Mouse (Mus musculus): Measurements from ENCODE around the gene Adgre5. TPM values are rescaled to one million over a fixed set of nuclear protein-coding genes. Genes with fewer than 3 reads are reported as not detected.

Gene Adgre5
- total RNA-seq, 2 experiments from 2014 or later, result 63.7 to 64.8 TPM

DNA sequence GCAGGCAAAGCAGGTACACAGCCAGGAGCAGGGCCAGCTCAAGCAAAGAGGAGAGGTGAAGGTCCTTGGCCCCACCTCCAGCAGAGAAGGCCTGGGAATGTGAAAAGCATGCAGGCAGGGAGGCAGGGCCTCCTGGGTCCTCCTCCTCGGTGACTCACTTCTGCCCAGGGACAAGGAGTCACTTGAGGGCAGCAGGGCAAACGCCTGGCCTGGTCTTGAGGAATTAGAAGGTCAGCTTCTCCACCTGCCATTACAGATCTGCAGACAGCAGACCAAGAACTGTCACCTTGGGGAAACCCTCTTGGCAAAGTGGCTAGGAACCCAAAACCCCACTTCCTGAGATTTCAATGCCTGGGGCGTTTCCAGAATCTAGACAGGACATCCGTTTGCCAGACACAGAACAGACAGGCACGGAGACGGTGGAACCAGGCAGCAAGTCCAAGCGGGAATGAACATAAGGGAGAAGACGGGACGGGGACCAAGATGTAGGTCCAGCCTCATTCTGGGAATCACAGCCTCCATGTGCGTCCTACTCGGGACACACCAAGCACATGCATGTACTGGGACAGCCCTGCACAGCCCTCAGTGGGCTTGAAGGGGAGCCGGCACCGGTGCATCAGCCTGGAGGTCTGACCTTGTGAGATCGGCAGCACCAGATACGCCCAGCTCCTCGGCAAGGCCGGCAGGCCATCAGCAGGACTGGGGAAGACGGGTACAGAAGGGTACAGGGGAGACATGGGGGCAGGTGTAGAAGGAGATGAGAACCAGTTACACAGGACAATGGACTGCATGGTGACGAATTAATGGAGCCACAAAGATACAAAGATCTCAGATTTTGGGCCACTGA is 43.5 kb downstream of the Adgre5 start:
- 0 out of 2 replicates have a peak, but pooled peaks have one; percentile 5 for ATAC-seq (replicated peaks; ENCODE audit: low FRiP score, low TSS enrichment, poor library complexity, severe bottlenecking)

DNA sequence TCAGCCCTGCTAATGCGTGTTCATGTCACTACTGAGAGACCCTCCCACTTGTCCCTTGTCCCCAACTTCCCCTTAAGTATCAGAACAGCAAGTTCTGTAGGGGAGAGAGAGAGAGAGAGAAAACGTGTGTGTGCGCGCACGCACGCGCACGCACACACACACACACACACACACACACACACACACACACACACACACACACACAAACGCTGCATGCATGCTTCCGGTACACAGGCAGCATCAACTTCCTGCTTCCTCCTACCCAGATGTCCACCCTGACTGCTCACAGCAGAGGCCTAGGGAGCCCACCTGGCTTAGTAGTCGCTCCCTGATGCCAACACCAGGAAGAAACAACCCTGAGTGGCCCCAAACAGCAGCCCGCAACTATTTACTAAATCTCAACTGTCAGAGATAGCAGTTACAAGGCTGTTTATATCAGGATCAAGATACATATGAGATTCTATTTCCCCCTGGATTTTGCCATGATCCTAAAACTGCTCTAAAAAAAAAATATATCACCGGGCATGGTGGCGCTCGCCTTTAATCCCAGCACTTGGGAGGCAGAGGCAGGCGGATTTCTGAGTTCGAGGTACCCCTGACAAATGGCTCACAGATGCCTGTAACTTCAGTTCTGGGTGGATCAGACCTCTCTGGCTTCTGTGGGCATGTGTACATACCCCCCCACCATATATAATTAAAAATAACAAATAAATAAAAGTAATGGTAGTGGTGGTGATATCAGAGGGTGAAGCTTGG is 45.6 kb downstream of the Adgre5 start:
- ATAC-seq (replicated peaks; ENCODE audit: low FRiP score, low TSS enrichment, poor library complexity, severe bottlenecking), result no peak

DNA sequence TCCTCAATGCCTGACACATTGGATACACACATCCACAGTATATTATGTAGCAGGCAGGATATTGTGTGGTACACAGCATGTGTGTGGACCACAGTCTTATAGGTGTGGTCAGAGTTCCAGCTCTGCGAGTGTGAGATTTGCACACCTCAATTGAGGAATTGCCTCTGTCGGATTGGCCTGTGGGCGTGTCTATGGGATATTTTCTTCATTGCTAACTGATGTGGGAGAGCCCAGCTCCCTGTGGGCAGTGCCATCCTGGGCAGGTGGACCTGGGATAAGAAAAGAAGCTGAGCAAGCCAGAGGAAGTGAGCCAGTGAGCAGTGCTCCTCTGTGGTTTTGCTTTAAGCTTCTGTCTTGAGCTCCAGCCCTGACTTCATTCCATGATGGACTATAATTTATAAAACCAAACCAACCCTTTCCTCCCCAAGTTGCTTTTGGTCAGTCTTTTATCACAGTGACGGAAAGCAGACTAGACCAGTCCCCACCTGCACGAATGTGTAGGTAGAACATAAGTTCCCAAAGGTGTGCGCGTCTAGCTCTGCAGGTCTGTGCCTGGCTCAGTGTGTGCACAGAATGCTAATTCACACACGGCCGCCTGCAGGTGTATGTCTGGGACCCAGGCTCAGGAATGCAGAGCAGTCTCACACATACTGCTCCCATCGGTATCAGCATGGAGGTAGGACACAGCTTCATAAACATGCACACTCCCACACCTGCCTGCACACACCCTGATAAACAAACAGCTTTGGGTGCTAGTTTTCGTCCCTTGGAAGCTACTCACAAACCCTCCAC is 46.6 kb downstream of the Adgre5 start:
- no peak for ATAC-seq (replicated peaks; ENCODE audit: low FRiP score, low TSS enrichment, poor library complexity, severe bottlenecking)

DNA sequence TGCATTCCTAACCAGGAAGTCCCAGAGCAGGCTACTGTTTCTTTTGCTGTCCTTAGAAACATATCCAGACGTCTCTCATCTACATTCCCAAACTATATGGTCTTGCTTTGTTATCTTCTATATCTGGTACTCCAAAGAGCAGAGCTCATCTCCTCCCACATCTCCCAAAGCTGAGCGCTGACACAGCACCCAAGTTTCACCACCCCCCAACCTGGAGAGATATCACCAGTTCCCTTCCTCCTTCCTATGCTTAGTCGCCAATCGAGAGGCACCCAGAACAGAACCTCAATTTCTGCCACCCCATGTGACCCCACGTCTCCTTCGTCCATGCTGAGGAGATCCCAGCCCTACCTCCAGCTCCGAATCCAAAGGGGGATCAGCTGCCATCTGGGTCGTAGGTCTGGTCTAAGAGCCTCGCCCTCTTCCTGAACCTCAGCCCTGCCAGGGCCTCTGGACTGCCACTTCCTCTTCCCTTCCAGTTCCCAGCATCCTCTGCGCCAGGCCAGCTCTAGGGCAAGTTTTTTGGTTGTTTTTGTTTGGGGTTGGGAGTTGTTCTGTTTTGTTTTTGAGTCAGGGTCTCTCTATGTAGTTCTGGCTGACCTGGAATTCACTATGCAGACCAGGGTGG is 47.4 kb downstream of the Adgre5 start:
- no peak for ATAC-seq (replicated peaks; ENCODE audit: low FRiP score, low TSS enrichment, poor library complexity, severe bottlenecking)

DNA sequence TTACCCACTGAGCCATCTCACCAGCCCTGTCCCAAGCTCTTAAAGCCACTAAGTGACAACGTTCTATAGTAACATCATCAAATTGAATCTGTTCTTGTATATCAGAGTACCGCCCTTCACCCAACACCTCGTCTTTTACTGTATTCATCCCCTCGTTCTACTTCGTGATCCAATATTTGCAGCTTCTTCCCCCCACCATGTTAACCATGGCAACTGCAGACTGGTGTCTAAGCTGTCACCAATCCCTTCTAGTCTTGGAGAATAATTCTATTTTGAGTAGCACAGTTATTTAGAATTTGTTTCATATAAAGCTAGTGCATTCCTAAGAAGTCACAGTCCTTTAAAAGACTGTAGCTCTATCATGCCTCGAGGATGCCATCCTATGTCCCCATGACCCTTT is 51.9 kb downstream of the Adgre5 start:
- no peak for ATAC-seq (replicated peaks; ENCODE audit: low FRiP score, low TSS enrichment, poor library complexity, severe bottlenecking)

DNA sequence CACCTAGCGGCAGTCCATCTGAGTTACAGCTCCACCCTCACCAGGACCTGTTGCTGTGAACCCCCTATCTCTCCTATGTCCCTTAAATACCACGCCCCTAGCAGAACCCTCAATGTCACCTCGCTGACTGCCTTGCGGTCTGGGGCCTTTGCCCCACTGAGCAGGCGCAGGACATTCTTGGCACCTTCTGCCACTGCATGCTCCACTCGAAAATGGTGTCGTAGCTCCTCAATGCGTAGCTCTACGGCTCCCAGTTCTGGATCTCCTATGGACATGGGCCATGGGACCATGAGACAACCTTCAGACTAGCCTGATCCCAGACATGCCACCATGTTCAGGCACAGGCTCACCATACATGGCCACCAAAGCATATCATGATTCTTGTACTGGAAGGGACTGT is 56.6 kb downstream of the Adgre5 start:
- ATAC-seq (replicated peaks; ENCODE audit: low FRiP score, low TSS enrichment, poor library complexity, severe bottlenecking), result no peak

DNA sequence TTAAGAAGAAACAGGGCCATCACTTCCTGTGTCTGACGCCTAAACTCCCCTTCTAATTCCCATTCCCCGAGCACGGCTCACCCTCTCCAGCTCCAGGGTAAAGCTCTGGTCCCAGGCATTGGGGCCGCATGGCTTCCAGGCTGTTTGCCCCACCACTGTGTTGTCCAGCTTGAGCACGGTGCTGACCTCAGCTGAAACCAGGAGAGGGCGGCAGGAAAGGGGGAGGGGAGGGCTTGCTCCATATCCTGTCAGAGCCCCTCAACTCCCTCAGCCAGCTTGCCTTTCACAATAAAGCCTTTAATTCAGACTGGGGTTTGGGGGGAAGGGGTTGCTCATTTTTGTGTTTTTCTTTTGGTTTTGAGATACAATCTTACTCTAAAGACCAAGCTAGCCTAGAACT is 60.0 kb downstream of the Adgre5 start:
- ATAC-seq (replicated peaks; ENCODE audit: low FRiP score, low TSS enrichment, poor library complexity, severe bottlenecking), result no peak

DNA sequence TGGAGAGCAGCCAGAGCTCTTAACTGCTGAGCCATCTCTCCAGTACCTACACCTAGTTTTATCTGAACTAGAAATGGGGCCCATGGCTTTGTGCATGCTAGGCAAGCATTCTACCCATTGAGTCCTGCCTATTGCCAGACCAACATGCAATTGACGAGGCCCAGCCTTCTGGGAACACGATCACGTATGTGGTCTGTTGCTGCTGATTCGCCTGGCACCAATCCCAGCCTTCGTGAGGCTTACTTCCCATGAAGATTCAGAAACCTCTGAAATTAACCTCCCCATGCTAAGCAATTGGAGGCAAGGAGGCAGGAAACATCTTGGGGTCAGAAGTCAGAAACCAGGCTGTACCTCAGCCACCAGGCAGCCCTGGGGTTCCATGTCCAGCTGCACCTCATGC is 60.5 kb downstream of the Adgre5 start:
- ATAC-seq (replicated peaks; ENCODE audit: low FRiP score, low TSS enrichment, poor library complexity, severe bottlenecking), result no peak

DNA sequence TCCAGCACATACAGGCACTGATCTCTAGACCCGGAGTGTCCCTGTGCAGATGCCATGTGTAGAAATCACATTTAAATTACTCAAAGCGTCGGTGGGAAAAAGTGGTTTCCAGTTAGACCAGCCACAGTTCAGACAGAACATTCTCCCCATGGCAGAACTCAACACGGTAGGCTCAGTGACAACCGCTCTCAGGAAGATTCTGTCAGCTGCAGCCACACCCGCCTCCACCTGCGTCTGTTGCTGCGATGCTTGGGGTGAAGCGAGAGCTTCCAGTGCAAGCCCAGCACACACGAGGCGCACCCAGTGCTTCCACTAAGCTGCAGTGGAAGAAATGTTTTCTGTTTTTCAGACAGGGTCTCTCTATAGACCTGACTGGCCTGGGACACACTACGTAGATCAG is 61.3 kb downstream of the Adgre5 start:
- no peak for ATAC-seq (replicated peaks; ENCODE audit: low FRiP score, low TSS enrichment, poor library complexity, severe bottlenecking)

DNA sequence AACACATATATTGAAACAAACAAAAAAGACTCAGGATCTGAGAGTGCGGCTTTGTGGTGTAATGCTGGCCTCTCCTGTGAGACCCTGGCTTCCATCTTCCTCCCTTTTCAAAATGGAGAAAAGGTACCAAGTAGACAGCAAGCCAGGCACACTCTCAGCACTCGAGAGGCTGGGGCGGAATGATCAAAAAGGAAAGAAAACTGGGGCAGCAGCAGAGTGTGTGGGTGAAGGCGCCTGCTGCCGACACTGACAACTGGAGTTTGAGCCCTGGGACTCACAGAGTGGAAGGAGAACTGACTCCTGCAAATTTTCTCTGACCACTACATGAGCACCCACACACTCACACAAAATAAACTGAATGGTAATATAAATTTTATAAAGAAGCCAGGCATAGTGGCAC is 66.6 kb downstream of the Adgre5 start:
- ATAC-seq (replicated peaks; ENCODE audit: low FRiP score, low TSS enrichment, poor library complexity, severe bottlenecking), result no peak

Other genes starting within 250 kb of the Adgre5 start
- gene Olfr370, start 205.5 kb downstream of the Adgre5 start, total RNA-seq (2014; fragmentation: Nextera tagmentation), result not detected in 2 replicates
- not detected in 2 replicates for gene Olfr370, start 205.5 kb downstream of the Adgre5 start, total RNA-seq (2017)
- 199 and 204 TPM in 2 replicates for gene Ndufb7, start 174.7 kb downstream of the Adgre5 start, total RNA-seq (2014; fragmentation: Nextera tagmentation)
- 173 and 183 TPM in 2 replicates for gene Ndufb7, start 174.7 kb downstream of the Adgre5 start, total RNA-seq (2017)
- 304 and 466 TPM in 2 replicates for gene Tecr, start 133.4 kb downstream of the Adgre5 start, total RNA-seq (2014; fragmentation: Nextera tagmentation)
- gene Tecr, start 133.4 kb downstream of the Adgre5 start, total RNA-seq (2017), result 230 and 318 TPM in 2 replicates
- 49.7 and 52.6 TPM in 2 replicates for gene Dnajb1, start 133.1 kb downstream of the Adgre5 start, total RNA-seq (2014; fragmentation: Nextera tagmentation)
- gene Dnajb1, start 133.1 kb downstream of the Adgre5 start, total RNA-seq (2017), result 50.2 and 63.1 TPM in 2 replicates
- gene Gipc1, start 88.6 kb downstream of the Adgre5 start, total RNA-seq (2014; fragmentation: Nextera tagmentation), result 15.6 and 31.4 TPM in 2 replicates
- gene Gipc1, start 88.6 kb downstream of the Adgre5 start, total RNA-seq (2017), result 6.5 and 6.9 TPM in 2 replicates
- gene Ptger1, start 74.6 kb downstream of the Adgre5 start, total RNA-seq (2014; fragmentation: Nextera tagmentation), result not detected in 2 replicates
- gene Ptger1, start 74.6 kb downstream of the Adgre5 start, total RNA-seq (2017), result 0.65 and 1.1 TPM in 2 replicates
- 36.3 and 83.2 TPM in 2 replicates for gene Pkn1, start 42.1 kb downstream of the Adgre5 start, total RNA-seq (2014; fragmentation: Nextera tagmentation)
- gene Pkn1, start 42.1 kb downstream of the Adgre5 start, total RNA-seq (2017), result 21.9 and 33.0 TPM in 2 replicates
- 205 and 224 TPM in 2 replicates for gene Ddx39, start 26.1 kb downstream of the Adgre5 start, total RNA-seq (2014; fragmentation: Nextera tagmentation)
- gene Ddx39, start 26.1 kb downstream of the Adgre5 start, total RNA-seq (2017), result 154 and 213 TPM in 2 replicates
- gene Adgrl1, start 158.8 kb upstream of the Adgre5 start, total RNA-seq (2014; fragmentation: Nextera tagmentation), result 25.2 and 28.8 TPM in 2 replicates
- gene Adgrl1, start 158.8 kb upstream of the Adgre5 start, total RNA-seq (2017), result 7.9 and 13.2 TPM in 2 replicates
- gene Gm10644, start 213.9 kb upstream of the Adgre5 start, total RNA-seq (2014; fragmentation: Nextera tagmentation), result not detected in 2 replicates
- gene Gm10644, start 213.9 kb upstream of the Adgre5 start, total RNA-seq (2017), result not detected in 2 replicates
- 48.9 and 64.6 TPM in 2 replicates for gene Asf1b, start 214.2 kb upstream of the Adgre5 start, total RNA-seq (2014; fragmentation: Nextera tagmentation)
- gene Asf1b, start 214.2 kb upstream of the Adgre5 start, total RNA-seq (2017), result 18.5 and 36.5 TPM in 2 replicates
- gene Prkaca, start 231.7 kb upstream of the Adgre5 start, total RNA-seq (2014; fragmentation: Nextera tagmentation), result 35.2 and 49.4 TPM in 2 replicates
- gene Prkaca, start 231.7 kb upstream of the Adgre5 start, total RNA-seq (2017), result 22.1 and 31.1 TPM in 2 replicates

Data from megakaryocyte-erythroid progenitor cell, adult 5-6 weeks (primary cell).